Mouse (Mus musculus) lung, embryonic 14.5 days (tissue): ENCODE data around the gene Nrm. TPM values are rescaled to one million over a fixed set of nuclear protein-coding genes. Genes with fewer than 3 reads are reported as not detected.
A peak's percentile ranks its signal among the peaks of the same experiment; 100 is the strongest.

ENCODE experiments used
- ATAC-seq: fragments of 200-750 bp; cut with Nextera tagmentation; 2 replicates; pipeline ENCODE4 v1.8.0; 2017; ENCODE audit warnings: mild to moderate bottlenecking, moderate TSS enrichment, moderate library complexity; ENCODE audit not compliant: insufficient read depth
- DNase-seq: peaks from one replicate; pipeline ENCODE4 v3.0.0-alpha.2; 2015
- H3K27ac ChIP-seq: fragments of 300-500 bp; sonication (generic); 2 replicates; pipeline ENCODE4 v1.5.1; 2014; ENCODE audit warnings: low read depth, mild to moderate bottlenecking, moderate library complexity
- H3K27me3 ChIP-seq: fragments of 300-500 bp; sonication (generic); 2 replicates; pipeline ENCODE4 v1.6.1; 2014; ENCODE audit warnings: low read length, control low read depth; ENCODE audit not compliant: insufficient read depth
- H3K36me3 ChIP-seq: fragments of 300-500 bp; sonication (generic); 2 replicates; pipeline ENCODE4 v1.6.1; 2014; ENCODE audit warnings: control low read depth; ENCODE audit not compliant: insufficient read depth
- H3K4me1 ChIP-seq: fragments of 300-500 bp; sonication (generic); 2 replicates; pipeline ENCODE4 v1.6.1; 2014; ENCODE audit warnings: antibody characterized with exemption, control low read depth; ENCODE audit not compliant: insufficient read depth
- H3K4me2 ChIP-seq: fragments of 300-500 bp; sonication (generic); 2 replicates; pipeline ENCODE4 v1.6.1; 2014; ENCODE audit warnings: mild to moderate bottlenecking
- H3K4me3 ChIP-seq: fragments of 300-500 bp; sonication (generic); 2 replicates; pipeline ENCODE4 v1.5.1; 2014; ENCODE audit warnings: low read depth, low read length
- H3K9ac ChIP-seq: fragments of 300-500 bp; sonication (generic); 2 replicates; pipeline ENCODE4 v1.6.1; 2014
- H3K9me3 ChIP-seq: fragments of 300-500 bp; sonication (generic); 2 replicates; pipeline ENCODE4 v1.6.1; 2016; ENCODE audit warnings: low read depth, low read length, control low read depth
- CTCF ChIP-seq: IDR thresholded peaks from 2 replicates; pipeline ENCODE4 v1.5.1; 2016; ENCODE audit warnings: antibody characterized with exemption, low read depth
- whole genome bisulfite sequencing: fragments of 180-500 bp; shearing (Covaris S2); extraction: QIAGEN DNeasy Blood & Tissue Kit; methylation state at CpG from one replicate; pipeline ENCODE4 v1.1.7; 2014; 5-methylcytosine and 5-hydroxymethylcytosine counted together
- polyA plus RNA-seq: library from polyadenylated mRNA; unstranded; fragments of >200 nt; fragmentation: Nextera tagmentation; extraction: Ambion mirVana; gene quantifications from 2 replicates; pipeline ENCODE4 v1.2.1, GENCODE M21; 2014

Gene Nrm
- 69.2 and 72.0 TPM in 2 replicates for polyA plus RNA-seq

DNA sequence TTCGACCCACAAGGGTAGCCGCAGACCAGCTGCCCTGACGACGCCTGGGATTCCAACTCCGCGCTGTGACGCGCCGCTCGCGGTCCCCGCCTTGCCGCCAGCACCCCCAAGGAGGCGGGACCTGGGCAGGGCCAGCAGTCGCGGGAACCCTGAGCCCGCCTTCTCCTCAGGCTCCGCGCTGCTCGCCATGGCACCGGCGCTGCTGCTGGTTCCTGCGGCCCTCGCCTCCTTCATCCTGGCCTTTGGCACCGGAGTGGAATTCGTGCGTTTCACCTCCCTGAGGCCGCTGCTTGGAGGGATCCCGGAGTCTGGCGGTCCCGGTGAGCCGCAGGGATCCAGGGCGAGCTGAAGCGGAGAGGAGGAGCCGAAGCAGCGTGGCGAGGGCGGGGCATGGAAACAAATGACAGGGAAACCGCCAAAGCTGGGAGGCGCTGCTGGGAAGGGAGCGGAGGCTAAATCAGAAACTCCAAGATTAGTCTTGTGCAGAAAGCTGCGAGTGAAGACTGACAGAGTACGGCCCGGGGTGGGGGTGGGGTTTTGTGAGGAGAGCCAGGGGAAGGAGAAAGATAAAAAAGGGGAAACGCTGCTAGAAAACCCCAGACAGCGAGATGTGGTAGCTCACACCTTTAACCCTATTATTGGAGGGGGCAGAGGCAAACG is at the start of gene Nrm:
Nrm (plus strand) TSS at position 121 of the 660 bp plus-strand sequence.
- H3K4me1 ChIP-seq = 0 out of 2 replicates have a peak, but pooled peaks cover 7% of the 10 kb centered on the region
- peak; percentile 62 for TF ChIP-seq CTCF
- H3K27me3 ChIP-seq = no peaks in the 10 kb centered on the region
- DNase-seq = peak; percentile 96
- peaks cover 33% of the 10 kb centered on the region for H3K36me3 ChIP-seq
- H3K27ac ChIP-seq = peak within 1 kb of the TSS; percentile 86
- H3K4me3 ChIP-seq = peak within 1 kb of the TSS; percentile 66
- ATAC-seq = peak; percentile 92
- no peaks in the 10 kb centered on the region for H3K9me3 ChIP-seq
- peak within 1 kb of the TSS; percentile 68 for H3K9ac ChIP-seq
- H3K4me2 ChIP-seq = peak within 1 kb of the TSS; percentile 67
- under 1% methylated on average over 47 of the region's 47 CpGs for WGBS

DNA sequence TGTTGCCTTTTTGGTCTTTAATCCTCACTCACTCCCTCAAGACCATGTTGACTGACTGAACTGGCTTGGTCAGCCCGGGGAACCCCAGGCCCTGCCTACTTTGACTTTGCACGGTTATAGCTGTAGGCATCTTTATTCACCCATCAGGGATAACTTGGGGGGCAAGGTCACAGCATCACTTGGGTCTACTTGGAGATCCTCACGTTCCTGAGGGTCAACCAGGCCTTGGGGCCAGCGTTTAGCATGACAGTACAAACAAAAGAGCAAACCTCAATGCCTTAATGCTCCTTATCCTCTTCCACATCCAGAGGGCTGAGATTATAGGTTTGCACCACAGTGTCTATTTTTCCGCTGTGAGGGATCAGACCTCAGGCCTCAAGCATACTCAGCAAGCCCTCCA is 48.8 kb upstream of the Nrm start:
- peak overlapping the region; percentile 89 for H3K27ac ChIP-seq
- no peak overlapping the region for H3K4me3 ChIP-seq
- TF ChIP-seq CTCF = no peak
- 69% methylated on average over 5 of the region's 5 CpGs for WGBS
- H3K27me3 ChIP-seq = no peaks in the 10 kb centered on the region
- no peaks in the 10 kb centered on the region for H3K36me3 ChIP-seq
- H3K9ac ChIP-seq = no peak overlapping the region; the same call in 1 of the 2 replicates
- no peak for ATAC-seq
- no peak for DNase-seq
- no peaks in the 10 kb centered on the region for H3K9me3 ChIP-seq
- peaks cover 25% of the 10 kb centered on the region for H3K4me1 ChIP-seq
- H3K4me2 ChIP-seq = no peak overlapping the region

DNA sequence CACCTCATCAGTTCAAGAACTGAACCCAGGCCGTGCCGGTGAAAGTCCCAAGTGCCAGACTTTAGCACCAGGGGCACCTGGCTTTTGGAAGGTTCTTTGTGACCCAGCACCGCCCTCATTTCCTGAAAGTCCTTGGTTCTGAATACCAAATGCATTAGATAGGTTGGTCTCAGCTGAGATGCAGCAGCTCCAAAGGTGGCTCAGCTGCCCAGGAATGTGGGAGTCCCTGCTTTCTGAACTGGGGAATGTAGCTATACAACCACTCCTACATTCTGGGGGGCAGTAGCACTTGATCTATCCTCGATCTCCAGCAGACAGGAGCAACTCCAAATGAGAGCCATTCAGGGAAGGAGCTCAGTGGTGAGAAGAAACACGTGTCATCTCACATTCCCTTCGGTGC is 48.4 kb upstream of the Nrm start:
- ATAC-seq = peak; percentile 32

DNA sequence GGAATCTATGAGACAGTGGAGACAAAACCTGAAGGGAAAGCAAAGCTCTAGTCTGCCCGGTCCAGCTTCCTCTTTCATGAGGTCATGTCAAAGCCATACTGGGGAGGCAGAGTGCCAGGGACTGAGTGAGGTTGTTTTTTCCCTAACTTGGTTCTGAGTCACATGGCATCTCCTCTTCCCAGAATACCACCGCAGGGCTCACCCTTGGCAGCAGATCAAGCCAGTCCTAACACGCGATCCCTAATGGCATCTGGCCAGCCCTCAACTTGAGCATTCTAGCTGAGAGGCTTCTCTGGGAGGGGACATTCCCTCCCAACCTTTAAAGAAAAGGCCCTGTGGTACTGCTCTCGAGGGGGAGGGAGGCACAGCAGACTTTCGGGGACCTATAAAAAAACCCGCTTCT is 47.9 kb upstream of the Nrm start:
- H3K9ac ChIP-seq = no peak overlapping the region
- no peaks in the 10 kb centered on the region for H3K36me3 ChIP-seq
- no peak for TF ChIP-seq CTCF
- H3K4me3 ChIP-seq = no peak overlapping the region
- peaks cover 27% of the 10 kb centered on the region for H3K4me1 ChIP-seq
- 16% methylated on average over 7 of the region's 7 CpGs for WGBS
- H3K27me3 ChIP-seq = no peaks in the 10 kb centered on the region
- H3K4me2 ChIP-seq = 0 out of 2 replicates have a peak overlapping the region, but pooled peaks have one; percentile 12
- peak overlapping the region; percentile 89 for H3K27ac ChIP-seq
- DNase-seq (peak; percentile 96), ATAC-seq (peak; percentile 69)
- no peaks in the 10 kb centered on the region for H3K9me3 ChIP-seq

More for the DNA sequence above, 48.4 kb upstream of the Nrm start:
- 59% methylated on average over 6 of the region's 6 CpGs for WGBS
- no peaks in the 10 kb centered on the region for H3K27me3 ChIP-seq
- peaks cover 27% of the 10 kb centered on the region for H3K4me1 ChIP-seq
- H3K9me3 ChIP-seq = no peaks in the 10 kb centered on the region
- TF ChIP-seq CTCF = no peak
- H3K4me3 ChIP-seq = no peak overlapping the region
- no peak for DNase-seq
- no peaks in the 10 kb centered on the region for H3K36me3 ChIP-seq
- H3K27ac ChIP-seq = peak overlapping the region; percentile 89
- 0 out of 2 replicates have a peak overlapping the region, but pooled peaks have one; percentile 1 for H3K4me2 ChIP-seq
- H3K9ac ChIP-seq = no peak overlapping the region

DNA sequence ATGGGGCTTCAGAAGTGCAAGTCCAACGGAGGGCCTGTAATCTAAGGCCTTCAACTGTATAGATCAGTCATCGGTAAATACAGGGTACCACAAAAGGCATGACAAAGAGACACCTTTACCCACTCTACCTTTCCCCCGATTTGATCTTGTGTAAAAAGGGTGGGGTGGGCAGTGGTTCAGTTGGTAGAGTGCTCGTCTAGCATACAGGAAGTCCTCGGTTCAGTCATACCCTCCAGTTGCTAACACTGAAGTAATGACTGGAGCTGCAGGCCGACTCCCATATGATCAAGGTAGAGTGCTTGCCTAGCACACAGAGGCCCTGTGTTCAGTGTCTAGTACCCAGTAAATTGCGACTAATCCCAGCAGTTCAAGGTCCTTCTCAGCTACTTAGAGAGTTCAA is 47.5 kb upstream of the Nrm start:
- Histone ChIP-seq H3K36me3 (no peaks in the 10 kb centered on the region), H3K4me3 (no peak overlapping the region), H3K9me3 (no peaks in the 10 kb centered on the region), H3K4me2 (0 out of 2 replicates have a peak overlapping the region, but pooled peaks have one; percentile 12), H3K4me1 (peaks cover 27% of the 10 kb centered on the region), H3K27me3 (no peaks in the 10 kb centered on the region), H3K9ac (no peak overlapping the region), H3K27ac (peak overlapping the region; percentile 89)
- DNase-seq (no peak), ATAC-seq (peak; percentile 29)
- 62% methylated on average over 7 of the region's 7 CpGs for WGBS
- TF ChIP-seq CTCF = no peak

DNA sequence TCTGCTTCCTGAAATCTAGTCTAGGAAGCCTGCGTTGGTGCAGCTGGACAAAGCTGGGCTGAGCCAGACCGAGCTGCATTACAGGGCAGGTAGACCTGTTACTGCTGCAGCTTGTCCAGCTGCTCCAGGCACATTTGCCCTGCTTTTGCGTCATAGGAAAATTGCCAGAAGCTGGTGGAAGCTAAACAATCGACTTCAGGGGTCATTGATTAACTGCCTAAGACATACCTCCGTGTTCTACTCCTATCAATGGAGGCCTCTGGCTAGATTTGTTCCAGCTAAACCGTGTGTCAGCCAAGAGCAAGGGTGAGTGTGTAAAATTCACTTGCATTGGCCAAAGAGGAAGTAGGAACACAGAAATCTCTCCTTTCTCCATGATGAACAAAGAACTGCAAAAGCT is 46.4 kb upstream of the Nrm start:
- no peak overlapping the region for H3K9ac ChIP-seq

DNA sequence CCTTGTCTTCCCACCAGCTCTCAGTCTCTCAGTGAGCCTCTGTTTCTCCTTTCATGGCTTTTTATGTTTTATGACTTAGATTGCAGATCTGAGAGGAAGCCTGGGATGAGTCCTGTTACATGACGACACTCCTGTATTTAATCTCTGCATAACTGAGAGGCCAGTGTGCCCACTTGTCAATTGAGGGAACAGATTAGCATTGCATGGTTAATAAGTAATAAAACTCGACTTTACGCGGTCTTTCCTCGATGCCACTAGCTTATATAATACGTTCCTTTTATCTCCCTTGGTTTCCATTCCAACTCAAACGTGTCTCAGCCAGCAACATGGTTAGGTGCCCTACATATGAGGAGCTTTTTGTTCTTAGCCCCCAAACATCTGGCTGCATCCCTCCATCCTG is 45.3 kb upstream of the Nrm start:
- Histone ChIP-seq H3K9ac (no peak overlapping the region), H3K4me3 (no peak overlapping the region), H3K4me1 (peaks cover 27% of the 10 kb centered on the region), H3K27ac (no peak overlapping the region), H3K9me3 (no peaks in the 10 kb centered on the region), H3K36me3 (no peaks in the 10 kb centered on the region), H3K27me3 (no peaks in the 10 kb centered on the region), H3K4me2 (no peak overlapping the region)
- 46% methylated on average over 7 of the region's 7 CpGs for WGBS
- DNase-seq = peak; percentile 20
- TF ChIP-seq CTCF = no peak
- no peak for ATAC-seq

More for the DNA sequence above, 46.4 kb upstream of the Nrm start:
- no peak for ATAC-seq
- peaks cover 27% of the 10 kb centered on the region for H3K4me1 ChIP-seq
- peak; percentile 8 for DNase-seq
- 0 out of 2 replicates have a peak overlapping the region, but pooled peaks have one; percentile 30 for H3K27ac ChIP-seq
- H3K27me3 ChIP-seq = no peaks in the 10 kb centered on the region
- TF ChIP-seq CTCF = no peak
- no peak overlapping the region for H3K4me3 ChIP-seq
- 52% methylated on average over 6 of the region's 6 CpGs for WGBS
- H3K9me3 ChIP-seq = no peaks in the 10 kb centered on the region
- no peaks in the 10 kb centered on the region for H3K36me3 ChIP-seq
- no peak overlapping the region for H3K4me2 ChIP-seq
